Mouse (Mus musculus) lung, adult 10 weeks (tissue): Measurements from ENCODE around the gene Klhl11. TPM values are rescaled to one million over a fixed set of nuclear protein-coding genes. Genes with fewer than 3 reads are reported as not detected.

Source experiments
- polyA plus RNA-seq: library from polyadenylated mRNA; stranded (reverse); fragments of 350-450 nt; fragmentation: Illumina TruSeq; extraction: RNeasy Lipid Tissue Mini Kit (QIAGEN cat#74804); gene quantifications from one replicate; pipeline ENCODE4 v1.2.3, GENCODE M21; 2014; ENCODE audit warnings: low read depth, low replicate concordance; ENCODE audit not compliant: insufficient read depth

The Klhl11 gene
- 1.3 TPM for polyA plus RNA-seq

DNA sequence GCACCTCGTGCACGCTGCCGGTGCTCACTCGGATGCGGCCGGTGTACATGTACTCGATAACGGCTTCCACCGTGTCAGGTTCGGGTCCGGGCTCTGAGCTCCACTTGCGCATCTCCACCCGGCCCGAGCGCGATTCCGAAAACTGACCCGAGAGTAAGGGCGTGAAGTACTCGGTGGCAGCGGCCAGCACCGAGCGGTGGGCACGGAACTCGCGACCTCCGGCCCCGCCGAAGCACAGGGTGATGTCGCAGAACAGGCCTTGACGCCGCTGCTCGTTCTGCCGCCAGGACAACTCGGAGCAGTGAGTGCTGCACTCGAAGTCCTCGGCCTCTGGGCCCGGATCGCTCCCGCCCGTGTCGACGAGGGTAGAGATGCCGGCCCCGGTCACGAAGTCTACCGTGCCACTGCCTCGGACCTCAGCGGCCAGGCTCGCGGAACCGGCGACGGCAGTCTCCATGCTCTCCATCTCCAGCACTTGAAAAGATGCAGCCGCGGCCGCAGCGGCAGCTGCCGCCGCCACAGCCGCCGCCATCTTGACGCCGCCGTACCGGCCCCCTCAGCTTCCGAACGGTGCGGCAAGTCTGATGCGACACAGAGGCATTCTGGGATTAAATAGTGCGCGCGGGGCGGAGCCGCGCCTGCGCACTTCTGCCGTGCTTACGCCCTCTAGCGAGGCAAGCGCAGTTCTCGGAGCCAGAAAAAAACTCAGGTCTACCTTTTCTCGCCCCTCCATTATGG lies at the start of gene Klhl11:
Gene Klhl11, minus strand, starts transcription at position 545 of the 738 bp plus-strand sequence.

DNA sequence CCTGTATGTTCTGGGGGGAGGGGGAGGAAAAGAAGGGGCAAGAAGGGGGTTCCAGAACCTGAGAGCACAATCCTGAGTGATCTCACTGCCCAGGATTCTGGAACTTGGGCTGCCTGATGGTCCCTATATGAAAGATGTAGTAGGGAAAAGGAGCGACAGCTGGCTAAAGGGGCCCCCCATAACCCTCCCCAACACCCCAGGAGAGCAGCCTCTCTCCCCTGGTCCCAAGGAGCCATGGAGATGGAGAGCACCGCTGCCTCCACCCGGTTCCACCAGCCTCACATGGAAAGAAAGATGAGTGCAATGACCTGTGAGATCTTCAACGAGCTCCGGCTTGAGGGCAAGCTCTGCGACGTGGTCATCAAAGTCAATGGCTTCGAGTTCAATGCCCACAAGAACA lies 30.7 kb downstream of the Klhl11 start, which contains the start of the genes Nt5c3b and Klhl10:
Gene Nt5c3b, minus strand, starts transcription at position 12 of the 400 bp plus-strand sequence.
Gene Klhl10, plus strand, starts transcription at position 121 of the 400 bp plus-strand sequence.

DNA sequence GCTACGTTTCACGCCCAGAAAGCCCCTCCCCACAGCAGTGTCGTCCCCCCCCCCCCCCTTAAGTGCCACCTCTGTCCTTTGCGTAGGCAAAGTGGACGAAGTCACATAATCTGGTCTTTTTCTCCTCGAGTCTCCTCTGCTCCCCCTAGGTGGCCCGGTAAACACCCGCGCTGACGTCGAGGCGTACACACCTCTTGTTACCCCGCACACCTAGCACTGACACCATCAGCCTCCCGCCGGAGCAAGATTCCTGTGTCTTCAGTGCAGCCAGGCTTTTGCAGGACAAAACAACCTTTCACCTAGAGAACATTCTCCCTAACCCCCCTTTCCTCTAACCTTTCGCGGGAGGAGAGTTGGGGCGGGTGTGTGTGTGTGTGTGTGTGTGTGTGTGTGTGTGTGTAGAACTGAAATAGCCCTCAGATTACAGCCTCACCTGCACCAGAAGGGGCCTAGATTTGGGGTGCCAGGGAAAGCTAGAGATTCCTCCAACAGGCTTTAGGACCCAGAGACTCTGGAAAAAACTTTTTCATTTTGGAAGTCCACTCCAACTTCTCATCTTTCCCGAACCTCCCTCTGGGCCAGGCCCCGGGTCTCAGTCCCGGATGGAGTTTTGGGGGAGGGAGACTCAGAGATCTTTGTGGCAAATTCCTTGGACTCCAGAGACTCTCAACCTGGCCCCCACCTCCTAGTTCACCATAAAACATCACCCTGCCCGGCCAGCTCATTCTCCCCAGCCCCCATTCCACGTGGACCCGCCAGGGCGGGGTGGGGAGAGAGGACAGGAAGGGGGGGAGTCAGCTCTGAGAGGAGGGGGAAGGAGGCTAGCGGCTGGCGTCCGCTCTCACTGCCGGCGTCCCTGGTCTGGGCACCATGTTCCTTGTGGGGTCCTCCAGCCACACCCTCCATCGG lies 57.4 kb downstream of the Klhl11 start, which contains the start of gene Fkbp10:
Gene Fkbp10, plus strand, starts transcription at position 784 of the 909 bp plus-strand sequence.

DNA sequence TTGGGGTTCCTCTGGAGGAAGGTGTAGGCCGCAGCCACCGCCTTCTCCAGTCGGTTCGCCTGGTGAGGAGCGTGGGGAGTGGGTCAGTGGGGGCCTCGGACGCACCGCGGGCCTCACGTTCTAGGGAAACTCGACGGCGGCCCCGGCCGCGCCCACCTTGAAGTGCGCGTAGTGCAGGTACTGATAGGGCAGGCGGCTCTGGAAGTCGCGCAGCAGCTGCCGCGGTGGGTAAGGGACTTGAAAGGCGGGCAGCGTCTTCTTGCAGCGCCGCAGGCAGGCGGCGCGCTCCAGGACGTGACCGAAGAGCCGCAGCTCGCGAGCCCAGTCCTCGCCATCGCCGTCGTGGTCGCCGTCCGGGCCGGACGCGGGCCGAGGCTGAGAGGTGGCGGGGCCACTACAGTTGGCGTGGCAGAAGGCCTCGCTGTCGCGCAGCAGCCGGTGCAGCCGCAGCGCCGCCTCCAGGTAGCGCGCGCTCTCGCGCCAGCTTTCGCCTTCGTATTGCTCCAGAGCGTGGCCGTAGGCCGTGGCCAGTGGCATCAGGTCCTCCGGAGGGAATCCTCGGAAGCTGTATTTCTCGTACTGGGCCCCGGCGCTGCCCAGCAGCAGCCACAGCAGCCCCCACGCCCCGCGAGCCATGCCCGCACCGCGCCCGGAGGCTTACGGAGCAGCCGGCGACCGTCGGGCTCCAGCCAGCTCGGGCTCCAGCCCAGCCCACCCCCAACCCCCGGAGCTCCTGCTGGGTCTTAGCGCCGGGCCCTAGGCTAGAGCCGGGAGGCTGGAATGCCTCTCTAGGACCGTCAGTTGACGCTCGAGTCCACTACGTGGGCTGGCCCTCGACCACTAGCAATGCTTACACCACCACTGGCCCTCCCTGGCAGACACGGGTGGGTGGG lies 58.3 kb downstream of the Klhl11 start, which contains the start of gene P3h4:
Gene P3h4, minus strand, starts transcription at position 816 of the 893 bp plus-strand sequence.

Other genes starting within 250 kb of the Klhl11 start
- gene Krt16, start 223.8 kb downstream of the Klhl11 start, polyA plus RNA-seq, result not detected
- gene Krt17, start 211.7 kb downstream of the Klhl11 start, polyA plus RNA-seq, result not detected
- not detected for gene Krt42, start 202.9 kb downstream of the Klhl11 start, polyA plus RNA-seq
- 1,257 TPM for gene Eif1, start 152.9 kb downstream of the Klhl11 start, polyA plus RNA-seq
- gene Gast, start 138.3 kb downstream of the Klhl11 start, polyA plus RNA-seq, result not detected
- 5.0 TPM for gene Hap1, start 116.6 kb downstream of the Klhl11 start, polyA plus RNA-seq
- 137 TPM for gene Jup, start 75.0 kb downstream of the Klhl11 start, polyA plus RNA-seq
- gene P3h4, start 57.9 kb downstream of the Klhl11 start, polyA plus RNA-seq, result 15.4 TPM
- gene Fkbp10, start 57.0 kb downstream of the Klhl11 start, polyA plus RNA-seq, result 15.4 TPM
- 29.2 TPM for gene Nt5c3b, start 30.9 kb downstream of the Klhl11 start, polyA plus RNA-seq
- 0.20 TPM for gene Klhl10, start 30.8 kb downstream of the Klhl11 start, polyA plus RNA-seq
- gene Acly, start 55.3 kb upstream of the Klhl11 start, polyA plus RNA-seq, result 75.1 TPM
- gene Ttc25, start 72.9 kb upstream of the Klhl11 start, polyA plus RNA-seq, result 4.2 TPM
- gene Cnp, start 102.2 kb upstream of the Klhl11 start, polyA plus RNA-seq, result 32.8 TPM
- 24.8 TPM for gene Nkiras2, start 146.5 kb upstream of the Klhl11 start, polyA plus RNA-seq
- 119 TPM for gene Dnajc7, start 147.4 kb upstream of the Klhl11 start, polyA plus RNA-seq
- 0.08 TPM for gene Zfp385c, start 219.7 kb upstream of the Klhl11 start, polyA plus RNA-seq
- 5.6 TPM for gene Dhx58, start 231.5 kb upstream of the Klhl11 start, polyA plus RNA-seq
- 10.8 TPM for gene Kat2a, start 239.7 kb upstream of the Klhl11 start, polyA plus RNA-seq
- not detected for gene Hspb9, start 241.1 kb upstream of the Klhl11 start, polyA plus RNA-seq